Mouse (Mus musculus) layer of hippocampus, postnatal 10 days (tissue): ENCODE data around the gene Stx8. TPM values are rescaled to one million over a fixed set of nuclear protein-coding genes. Genes with fewer than 3 reads are reported as not detected.

Source experiments
- DNase-seq, 2 experiments: peaks; one replicate each; pipeline ENCODE4 v3.0.0; 2021; ENCODE audit warnings: low spot score in 2 of 2
- total RNA-seq, 2 experiments: library from RNA; stranded (reverse); gene quantifications; 2 replicates each; pipeline ENCODE4 v1.2.3; 2021

The Stx8 gene
- total RNA-seq, 2 experiments from 2014 or later = 27.2 to 37.8 TPM

DNA sequence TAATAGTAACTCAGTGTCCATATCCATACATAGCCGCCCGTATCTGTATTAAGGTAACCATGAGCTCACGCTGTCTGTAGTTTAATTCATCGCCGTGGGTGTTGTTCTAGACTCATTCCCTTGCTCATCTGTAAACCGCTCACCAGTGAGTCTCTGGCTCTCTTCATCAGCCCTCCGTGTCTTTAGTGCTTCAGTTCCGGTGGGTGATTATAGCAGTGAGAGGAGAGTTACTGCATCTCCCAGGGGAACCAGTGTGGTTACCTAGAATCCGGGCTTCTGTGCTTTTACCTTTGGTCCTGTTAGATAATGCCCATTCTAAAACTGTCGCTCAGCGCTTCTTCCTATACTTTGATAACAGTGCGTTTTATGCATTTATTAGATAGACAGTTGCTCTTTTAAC lies 116.8 kb downstream of the Stx8 start:
- no peak for DNase-seq

DNA sequence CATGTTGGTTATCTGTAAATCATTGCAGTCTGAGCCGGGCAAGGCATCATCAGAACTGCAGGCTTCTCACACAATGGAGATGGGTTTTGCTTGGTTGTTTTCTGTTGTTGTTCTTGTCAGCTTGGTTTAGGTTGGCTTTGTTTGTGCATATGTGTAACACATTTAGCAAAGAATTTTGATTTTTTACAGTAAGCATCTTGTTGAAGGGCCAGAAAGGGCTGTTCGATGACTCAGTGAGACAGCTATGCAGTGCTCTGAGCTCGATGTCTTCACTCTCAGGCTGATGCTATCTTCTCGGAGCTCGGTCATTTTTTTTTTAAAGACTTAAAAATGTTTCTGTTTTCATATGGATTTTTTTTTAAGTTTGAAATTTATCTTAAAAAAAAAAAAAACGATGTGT lies 117.6 kb downstream of the Stx8 start:
- DNase-seq = no peak

DNA sequence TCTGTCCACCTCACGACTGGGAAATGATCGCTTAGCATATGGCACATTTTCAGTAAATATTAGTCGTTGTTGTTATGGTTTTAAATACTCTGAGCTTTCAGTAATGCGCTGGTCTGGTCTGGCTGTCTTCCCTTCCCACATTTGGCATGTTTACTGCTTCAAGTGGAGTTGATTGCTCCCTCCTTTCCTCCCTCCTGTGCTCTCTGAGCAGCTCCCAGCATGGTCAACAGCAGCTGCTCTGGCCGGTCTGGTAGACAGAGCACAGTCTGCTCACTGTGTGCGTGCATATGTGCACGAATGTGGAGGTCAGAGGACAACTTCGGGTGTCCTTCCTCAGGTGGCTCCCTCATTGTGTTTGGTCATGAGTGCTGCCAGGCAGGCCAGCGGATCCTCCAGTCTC lies 120.2 kb downstream of the Stx8 start:
- DNase-seq = no peak

GRCm38 (mm10) chr11:68089426-68089825 lies 123.4 kb downstream of the Stx8 start:
- DNase-seq = no peak

DNA sequence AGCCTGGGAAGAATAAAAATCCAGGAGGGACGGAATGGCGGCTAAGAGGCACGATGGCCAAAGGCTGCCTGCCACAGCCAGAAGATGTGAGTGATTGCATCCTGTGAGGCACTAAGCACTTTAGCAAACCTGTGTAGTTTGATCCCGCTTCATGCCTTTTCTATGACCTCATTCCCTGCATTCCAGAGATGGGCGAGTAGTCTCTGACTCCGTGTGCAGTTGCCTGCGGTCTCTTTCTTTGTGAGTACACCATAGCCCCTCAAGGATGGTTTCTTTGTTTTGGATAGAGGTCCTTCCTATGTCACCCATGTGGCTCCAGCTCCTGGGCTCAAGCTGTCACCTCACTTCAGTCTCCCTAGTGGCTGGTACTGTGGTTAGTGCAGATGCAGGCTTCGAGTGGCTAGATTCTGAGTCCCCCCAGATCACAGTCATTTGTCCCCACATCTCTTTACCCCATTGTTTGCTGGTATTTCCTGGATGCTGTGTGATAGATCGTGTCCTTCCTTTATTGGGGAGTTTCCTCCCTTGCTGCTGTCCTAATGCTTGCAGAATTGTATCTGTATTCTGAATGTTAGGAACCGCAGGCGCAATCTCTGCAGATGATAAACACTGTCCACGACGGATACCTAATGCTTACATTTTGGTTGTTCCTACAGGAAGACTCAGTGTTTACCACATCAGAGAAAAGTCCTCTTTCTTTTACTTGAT lies 124.0 kb downstream of the Stx8 start:
- no peak for DNase-seq

GRCm38 (mm10) chr11:68091975-68092759 lies 126.2 kb downstream of the Stx8 start:
- no peak for DNase-seq

- DNase-seq = no peak
Measured at GRCm38 (mm10) chr11:68101598-68101997, 135.6 kb downstream of the Stx8 start.

DNA sequence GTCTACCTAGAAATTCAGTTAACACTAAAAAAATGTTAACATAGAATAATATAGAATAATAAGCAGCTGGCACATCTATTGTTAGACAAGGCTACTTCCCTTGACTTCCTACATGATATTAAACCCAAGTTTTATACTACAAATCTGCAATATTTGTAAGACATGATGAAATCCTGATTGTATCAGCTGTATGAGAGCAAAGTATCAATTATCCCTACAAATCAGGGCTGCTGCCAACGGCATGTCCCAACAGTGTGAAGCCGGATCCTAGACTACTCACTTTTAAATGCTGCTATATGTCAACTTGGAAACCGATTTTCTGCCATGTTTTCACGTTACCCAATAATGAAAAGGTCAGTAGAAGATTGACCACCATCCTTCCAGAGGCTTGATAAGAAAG lies 137.5 kb downstream of the Stx8 start:
- no peak for DNase-seq

DNA sequence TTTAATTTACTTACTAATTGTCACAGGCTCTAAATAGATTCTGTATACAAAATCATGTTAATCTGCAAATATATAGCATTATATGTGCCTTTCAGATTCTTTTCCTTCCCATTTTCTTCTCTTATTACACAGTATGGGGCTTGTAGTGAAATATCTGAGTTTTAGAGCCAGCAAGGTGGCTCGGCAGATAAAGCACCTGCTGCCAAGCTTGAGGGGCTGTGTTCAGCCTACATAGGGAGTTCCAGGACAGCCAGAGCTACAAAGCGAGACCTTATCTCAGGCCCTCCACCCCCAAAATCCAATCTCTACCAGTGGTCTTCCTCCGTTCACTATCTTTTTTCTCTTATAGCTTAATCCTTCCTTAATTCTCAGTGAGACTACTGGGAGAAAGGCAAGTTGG lies 140.1 kb downstream of the Stx8 start:
- DNase-seq = no peak

- no peak for DNase-seq
Measured at GRCm38 (mm10) chr11:68113454-68114100, 147.6 kb downstream of the Stx8 start.

DNA sequence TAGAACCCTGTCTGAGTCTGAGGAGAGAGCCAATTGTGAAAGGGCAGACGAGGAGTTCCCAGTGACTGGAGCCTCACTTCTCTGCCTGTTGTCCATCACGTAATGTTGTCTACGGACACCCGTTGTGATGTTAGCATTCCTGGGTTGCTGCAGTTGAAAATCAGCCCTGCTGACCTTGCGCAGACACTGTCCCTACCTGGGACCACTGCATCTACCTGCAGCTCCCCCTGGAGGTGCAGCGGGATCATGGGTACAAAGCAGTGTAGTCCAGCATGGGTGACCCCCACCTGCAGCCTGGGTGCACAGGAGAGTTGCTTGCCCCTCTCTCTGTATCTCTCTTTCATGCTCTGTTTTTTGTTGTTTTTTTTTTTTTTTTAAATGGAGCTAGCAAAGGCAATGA lies 148.2 kb downstream of the Stx8 start:
- no peak for DNase-seq

GRCm38 (mm10) chr11:68116157-68116556 lies 150.2 kb downstream of the Stx8 start:
- DNase-seq = no peak

DNA sequence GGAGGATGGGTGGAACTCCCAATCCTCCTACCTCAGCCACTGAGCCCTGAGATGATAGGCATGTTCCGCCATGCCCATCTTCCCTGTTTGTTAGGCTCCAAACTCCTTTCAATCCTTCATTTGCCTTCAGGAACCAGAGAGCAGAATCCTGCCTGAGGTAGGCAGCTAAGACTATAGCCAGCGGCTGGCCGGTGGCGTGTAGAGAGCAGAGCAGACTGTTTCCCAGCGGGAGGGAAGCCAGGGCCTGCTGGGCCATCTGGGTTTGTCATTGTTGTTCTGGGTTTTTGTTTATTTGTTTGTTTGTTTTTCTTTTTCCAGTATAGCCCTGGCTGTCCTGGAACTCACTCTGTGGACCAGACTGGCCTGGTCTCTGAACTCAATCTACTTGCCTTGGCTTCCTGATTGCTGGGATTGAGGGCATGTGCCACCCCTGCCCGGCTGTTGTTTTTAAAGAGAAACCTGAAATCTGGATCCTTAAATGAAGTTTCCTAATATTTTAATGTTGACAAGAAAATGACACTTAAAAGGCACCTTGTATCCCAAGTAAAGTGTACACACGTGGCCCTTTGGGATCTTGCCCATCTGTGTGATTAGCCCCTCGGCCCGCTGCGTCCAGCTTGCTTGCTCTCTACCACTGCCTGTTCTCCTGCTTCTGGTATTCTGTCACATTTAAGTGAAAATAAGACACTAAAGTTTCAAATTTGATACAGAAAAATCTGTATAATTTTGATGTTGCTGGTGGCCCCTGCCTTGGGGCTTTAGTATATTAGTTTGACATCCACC lies 152.1 kb downstream of the Stx8 start:
- peak in 1 of 2 experiments; percentile 31 for DNase-seq

- DNase-seq = no peak
Measured at GRCm38 (mm10) chr11:68118679-68119078, 152.7 kb downstream of the Stx8 start.

DNA sequence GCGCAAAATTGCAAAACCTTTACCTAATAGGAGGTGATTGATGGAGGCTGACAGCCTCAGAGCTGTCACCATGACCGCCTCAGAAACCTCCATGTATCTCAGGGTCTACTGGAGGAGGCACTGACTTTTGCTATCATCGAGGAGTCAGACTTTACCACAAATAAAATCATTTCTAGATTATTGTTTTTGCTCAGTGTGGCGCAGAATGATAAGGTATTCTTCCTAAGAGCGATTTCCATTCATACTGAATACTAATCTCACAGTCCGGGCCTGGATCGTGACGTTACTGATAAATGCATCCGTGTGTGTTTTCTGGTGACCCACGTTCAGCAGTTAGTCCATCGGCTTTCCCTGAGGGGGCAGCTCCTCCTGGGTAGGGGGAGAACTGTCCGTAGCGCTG lies 153.1 kb downstream of the Stx8 start:
- no peak for DNase-seq

DNA sequence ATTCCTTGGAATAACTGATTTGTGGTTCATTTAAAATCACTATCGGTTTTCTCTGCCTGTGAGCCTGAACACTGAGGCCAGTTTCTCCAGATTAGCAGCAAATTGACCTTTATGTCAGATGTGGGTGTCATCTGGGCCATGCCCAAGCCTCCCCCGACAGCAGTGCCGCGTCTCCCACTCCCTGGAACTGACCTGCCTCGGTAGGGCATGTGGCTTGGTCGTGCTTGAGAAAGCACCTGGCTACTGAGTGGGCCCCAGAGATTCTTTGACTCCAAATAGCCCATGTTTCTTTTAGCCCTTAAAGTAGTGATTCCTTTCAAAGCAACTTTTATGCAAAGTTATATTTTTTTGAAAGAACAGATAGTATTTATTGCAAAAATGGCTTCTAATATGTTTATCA lies 155.3 kb downstream of the Stx8 start:
- DNase-seq = no peak

DNA sequence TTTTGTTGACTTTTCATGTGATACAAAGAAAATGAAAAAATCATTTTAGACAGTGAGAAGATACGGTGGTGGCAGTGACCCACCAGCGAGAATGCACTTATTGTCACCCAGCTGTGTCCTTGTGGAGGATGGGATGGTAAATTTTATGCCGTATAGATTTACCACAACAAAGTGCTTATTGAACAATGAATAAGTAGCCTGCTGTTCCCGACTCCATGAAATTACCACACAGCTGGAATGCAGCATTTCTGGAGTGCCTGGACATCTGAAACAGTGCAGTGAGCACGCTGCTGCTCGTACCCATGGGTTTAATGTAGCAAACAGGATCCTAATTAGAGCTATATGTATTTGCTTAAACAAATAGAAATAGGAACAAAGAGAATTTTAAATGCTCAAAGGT lies 155.7 kb downstream of the Stx8 start:
- no peak for DNase-seq

DNA sequence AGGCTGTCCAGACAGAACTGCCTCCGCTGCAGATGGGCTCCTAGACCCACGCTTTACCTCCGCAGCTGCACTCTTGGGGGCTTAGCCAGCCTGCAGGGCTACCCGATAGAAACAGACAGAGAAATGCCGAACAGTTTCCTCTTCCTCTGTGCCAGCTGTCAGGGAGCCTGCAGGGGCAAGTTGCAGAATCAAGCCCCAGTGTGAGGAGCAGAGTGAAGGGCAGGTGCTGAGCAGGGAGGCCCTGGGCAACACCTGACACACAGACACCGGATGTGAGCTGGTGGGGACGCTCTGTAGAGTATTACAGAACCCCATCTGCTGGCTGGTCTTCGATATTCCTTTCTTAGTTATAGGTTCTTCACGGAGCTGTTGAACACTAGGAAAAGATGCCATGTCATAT lies 160.1 kb downstream of the Stx8 start:
- DNase-seq = no peak

DNA sequence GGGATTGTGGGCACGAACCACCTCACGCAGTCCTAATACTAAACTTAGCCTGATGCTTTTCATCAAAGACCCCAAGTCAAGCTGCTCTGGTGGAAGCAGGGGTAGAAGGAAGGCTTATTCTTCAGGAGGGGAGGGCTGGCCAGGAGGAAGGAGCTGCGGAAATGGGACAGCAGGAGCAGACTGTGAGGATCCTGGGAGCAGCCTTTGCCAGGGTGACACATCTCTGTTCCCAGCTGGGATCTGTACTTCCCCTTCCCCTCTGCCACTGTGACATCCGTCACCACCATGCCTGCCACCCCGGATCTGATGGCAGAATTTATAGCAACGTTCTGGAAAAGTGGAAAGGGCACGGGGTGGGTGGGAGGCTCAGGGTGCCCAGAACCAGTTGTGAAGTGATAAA lies 168.5 kb downstream of the Stx8 start:
- no peak for DNase-seq

DNA sequence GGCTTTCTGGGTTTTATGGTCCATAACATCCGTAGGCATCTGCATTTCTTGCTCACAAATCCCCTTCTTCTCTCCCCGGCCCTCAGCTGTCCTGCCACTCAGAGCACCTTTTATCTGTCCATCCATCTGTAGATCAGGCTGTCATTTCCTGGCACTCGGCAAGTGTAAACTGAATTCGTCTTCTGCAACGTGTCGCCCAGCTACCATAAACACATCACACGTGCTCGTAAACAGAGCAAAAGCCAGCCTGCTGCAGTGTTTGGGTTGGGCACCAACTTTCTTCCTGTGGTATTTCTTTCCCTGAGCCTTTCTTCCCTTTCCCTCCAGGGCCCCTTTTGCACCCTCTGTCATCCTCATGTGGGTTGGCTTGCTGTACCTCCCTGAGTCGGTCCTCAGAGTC lies 169.4 kb downstream of the Stx8 start:
- no peak for DNase-seq

DNA sequence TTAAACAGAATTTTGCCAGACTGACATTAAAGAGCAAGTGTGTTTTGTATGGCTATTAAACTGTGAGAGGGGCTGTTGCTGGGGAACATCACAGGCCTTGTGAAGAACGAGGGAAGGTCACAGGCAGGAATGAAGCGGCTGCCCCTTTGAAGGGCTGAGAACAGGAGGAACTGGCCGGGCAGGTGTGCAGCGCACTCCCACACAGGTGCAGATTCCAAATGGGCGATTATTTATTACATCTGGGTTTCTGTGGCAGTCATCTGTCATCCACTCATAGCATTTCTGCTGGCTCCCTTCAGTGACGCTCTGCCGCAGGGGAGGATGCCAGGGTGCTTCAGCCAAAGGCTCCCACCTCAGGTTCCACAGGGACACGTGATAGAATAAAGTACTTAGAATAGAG lies 170.7 kb downstream of the Stx8 start:
- no peak for DNase-seq

DNA sequence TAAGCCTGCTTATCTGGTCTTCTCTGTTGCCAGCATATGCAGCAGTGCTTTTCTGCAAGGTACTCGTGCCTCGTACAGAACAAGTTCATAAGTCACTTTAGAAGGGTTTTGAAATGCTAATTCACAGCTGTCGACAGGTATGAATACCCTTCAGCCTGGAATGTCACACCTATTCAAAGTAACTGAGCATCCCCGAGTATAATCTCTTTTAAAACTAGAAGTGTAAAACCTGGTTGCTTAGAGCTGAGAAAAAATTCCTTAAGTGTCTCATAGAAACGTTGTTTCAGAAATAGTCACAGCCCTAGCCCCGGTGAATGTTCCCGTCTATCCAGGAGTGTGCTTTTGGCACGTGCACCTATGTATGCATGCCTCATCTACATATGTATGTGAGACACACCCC lies 176.3 kb downstream of the Stx8 start:
- no peak for DNase-seq
